Mouse (Mus musculus) heart, embryonic 15.5 days (tissue): Measurements from ENCODE around the gene Grk6. TPM values are rescaled to one million over a fixed set of nuclear protein-coding genes. Genes with fewer than 3 reads are reported as not detected.

Source experiments
- ATAC-seq: fragments of 200-750 bp; cut with Nextera tagmentation; replicated peaks from 2 replicates; pipeline ENCODE4 v1.8.0; 2017; ENCODE audit warnings: low read depth, moderate TSS enrichment; ENCODE audit not compliant: insufficient number of reproducible peaks, insufficient read depth, low FRiP score
- H3K27ac ChIP-seq: fragments of 300-500 bp; sonication (generic); 2 replicates; pipeline ENCODE4 v1.5.1; 2015; ENCODE audit warnings: mild to moderate bottlenecking, inconsistent platforms
- H3K27me3 ChIP-seq: fragments of 300-500 bp; sonication (generic); 2 replicates; pipeline ENCODE4 v1.6.1; 2015; ENCODE audit warnings: inconsistent platforms
- H3K36me3 ChIP-seq: fragments of 300-500 bp; sonication (generic); 2 replicates; pipeline ENCODE4 v1.6.1; 2015; ENCODE audit warnings: mild to moderate bottlenecking, inconsistent platforms
- H3K4me1 ChIP-seq: fragments of 300-500 bp; sonication (generic); replicated peaks from 2 replicates; pipeline ENCODE4 v1.6.1; 2015; ENCODE audit warnings: inconsistent platforms
- H3K4me2 ChIP-seq: fragments of 300-500 bp; sonication (generic); 2 replicates; pipeline ENCODE4 v1.6.1; 2015; ENCODE audit warnings: inconsistent platforms, mild to moderate bottlenecking, moderate library complexity
- H3K4me3 ChIP-seq: fragments of 300-500 bp; sonication (generic); 2 replicates; pipeline ENCODE4 v1.5.1; 2015; ENCODE audit warnings: mild to moderate bottlenecking, inconsistent platforms
- H3K9ac ChIP-seq: fragments of 300-500 bp; sonication (generic); 2 replicates; pipeline ENCODE4 v1.6.1; 2015; ENCODE audit warnings: mild to moderate bottlenecking, inconsistent platforms
- H3K9me3 ChIP-seq: fragments of 300-500 bp; sonication (generic); replicated peaks from 2 replicates; pipeline ENCODE4 v1.6.1; 2016; ENCODE audit warnings: inconsistent platforms
- WGBS: fragments of 180-500 bp; shearing (Covaris S2); methylation state at CpG from one replicate; pipeline ENCODE4 v1.1.7; 2015; ENCODE audit warnings: mixed read lengths; 5-methylcytosine and 5-hydroxymethylcytosine counted together
- polyA plus RNA-seq: library from polyadenylated mRNA; unstranded; fragments of >200 nt; fragmentation: Nextera tagmentation; extraction: Ambion mirVana; gene quantifications from 2 replicates; pipeline ENCODE4 v1.2.1, GENCODE M21; 2015

Grk6 gene
- polyA plus RNA-seq, 1 experiment from 2014 or later, result 15.5 TPM

- Histone ChIP-seq H3K4me3 (no peak overlapping the region), H3K36me3 (peaks cover 17% of the 10 kb centered on the region), H3K4me1 (peaks cover 29% of the 10 kb centered on the region), H3K27ac (0 out of 2 replicates have a peak overlapping the region, but pooled peaks have one; percentile 12), H3K9ac (no peak overlapping the region), H3K4me2 (peak overlapping the region; percentile 33), H3K9me3 (no peaks in the 10 kb centered on the region), H3K27me3 (peaks cover 70% of the 10 kb centered on the region)
- ATAC-seq, result peak; percentile 91
- WGBS, result 5% methylated on average over 18 of the region's 18 CpGs
Measured at GRCm38 (mm10) chr13:55494883-55495621, 50.2 kb downstream of the Grk6 start.

DNA sequence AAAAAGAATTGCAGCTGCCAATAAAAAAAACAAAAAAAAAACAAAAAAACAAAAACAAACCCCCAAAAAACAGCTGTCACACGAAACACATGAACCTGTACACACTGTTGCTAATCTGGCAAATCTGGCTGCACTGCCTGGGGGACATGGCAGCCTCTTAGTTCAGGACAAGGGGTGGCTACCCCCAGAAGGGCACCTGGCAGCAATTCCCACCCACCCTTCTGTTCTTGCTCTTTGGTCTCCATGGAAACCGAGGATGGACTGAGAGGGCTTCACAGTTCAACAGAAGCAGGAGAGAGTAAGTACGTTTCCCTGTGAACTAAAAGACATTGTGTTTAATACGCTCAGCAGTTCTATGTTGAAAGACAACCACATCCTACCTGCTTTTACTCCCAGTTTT, 50.8 kb downstream of the Grk6 start:
- ATAC-seq, result no peak
- Histone ChIP-seq H3K4me3 (no peak overlapping the region), H3K27ac (no peak overlapping the region), H3K9me3 (no peaks in the 10 kb centered on the region), H3K36me3 (peaks cover 23% of the 10 kb centered on the region), H3K27me3 (peaks cover 67% of the 10 kb centered on the region), H3K4me1 (peaks cover 29% of the 10 kb centered on the region), H3K9ac (no peak overlapping the region), H3K4me2 (0 out of 2 replicates have a peak overlapping the region, but pooled peaks have one; percentile 1)
- 42% methylated on average over 4 of the region's 4 CpGs for WGBS

DNA sequence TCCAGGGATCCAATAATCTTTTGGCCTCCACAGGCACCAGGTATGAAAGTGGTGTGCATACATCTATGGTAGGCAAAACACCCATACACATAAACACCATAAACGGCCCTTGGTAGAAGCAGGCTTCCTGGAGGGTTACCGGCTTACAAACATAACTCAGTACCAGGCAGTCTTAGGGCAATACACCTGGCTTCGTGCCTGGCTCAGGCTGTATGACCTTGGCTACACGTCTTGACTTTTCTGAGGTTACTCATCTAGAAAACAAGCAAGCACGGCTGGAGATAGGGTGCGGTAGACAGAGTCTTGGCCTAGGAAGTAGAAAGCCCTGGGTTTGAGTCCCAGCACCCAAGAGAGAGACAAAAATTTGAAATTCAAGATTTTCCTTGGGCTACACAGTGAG, 51.8 kb downstream of the Grk6 start:
- 76% methylated on average over 6 of the region's 6 CpGs for WGBS
- no peak for ATAC-seq
- no peaks in the 10 kb centered on the region for H3K9me3 ChIP-seq
- H3K27me3 ChIP-seq, result peaks cover 57% of the 10 kb centered on the region
- no peak overlapping the region for H3K4me2 ChIP-seq
- no peak overlapping the region for H3K4me3 ChIP-seq
- H3K27ac ChIP-seq, result no peak overlapping the region
- peaks cover 32% of the 10 kb centered on the region for H3K36me3 ChIP-seq
- peaks cover 29% of the 10 kb centered on the region for H3K4me1 ChIP-seq
- no peak overlapping the region for H3K9ac ChIP-seq

- WGBS, result 80% methylated on average over 11 of the region's 11 CpGs
- Histone ChIP-seq H3K27me3 (peaks cover 40% of the 10 kb centered on the region), H3K9ac (no peak overlapping the region), H3K9me3 (no peaks in the 10 kb centered on the region), H3K4me1 (peaks cover 32% of the 10 kb centered on the region), H3K36me3 (peaks cover 54% of the 10 kb centered on the region), H3K4me3 (no peak overlapping the region), H3K4me2 (no peak overlapping the region), H3K27ac (no peak overlapping the region)
- no peak for ATAC-seq
Measured at GRCm38 (mm10) chr13:55498906-55499305, 54.0 kb downstream of the Grk6 start.

- ATAC-seq, result no peak
- no peak overlapping the region for H3K4me2 ChIP-seq
- no peak overlapping the region for H3K27ac ChIP-seq
- no peak overlapping the region for H3K9ac ChIP-seq
- no peak overlapping the region for H3K4me3 ChIP-seq
- peaks cover 16% of the 10 kb centered on the region for H3K4me1 ChIP-seq
- H3K9me3 ChIP-seq, result no peaks in the 10 kb centered on the region
- H3K27me3 ChIP-seq, result peaks cover 33% of the 10 kb centered on the region
- WGBS, result 77% methylated on average over 10 of the region's 10 CpGs
- H3K36me3 ChIP-seq, result peaks cover 64% of the 10 kb centered on the region
Measured at GRCm38 (mm10) chr13:55500575-55500974, 55.7 kb downstream of the Grk6 start.

DNA sequence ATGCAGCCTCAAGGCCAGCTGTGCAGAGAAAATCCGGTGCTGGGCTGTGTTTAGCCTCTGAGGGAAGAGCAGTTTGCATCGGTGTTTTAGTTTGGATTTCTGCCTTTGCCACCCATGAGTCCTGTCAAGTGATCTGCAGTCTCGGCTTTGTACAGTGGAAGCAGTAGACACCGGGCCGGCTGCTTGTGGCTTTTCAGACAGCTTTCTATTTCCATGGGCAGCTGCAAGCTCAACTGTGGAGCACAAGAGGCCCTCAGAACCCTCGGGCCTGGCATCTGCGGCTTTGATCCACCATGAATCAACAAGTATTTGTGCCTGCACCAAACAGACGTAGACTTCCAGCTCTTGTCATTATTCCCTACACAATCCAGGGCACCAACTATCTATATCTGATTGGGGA, 57.5 kb downstream of the Grk6 start:
- Histone ChIP-seq H3K4me3 (no peak overlapping the region), H3K9me3 (no peaks in the 10 kb centered on the region), H3K9ac (no peak overlapping the region), H3K4me1 (peaks cover 5% of the 10 kb centered on the region), H3K27ac (no peak overlapping the region), H3K27me3 (peaks cover 27% of the 10 kb centered on the region), H3K36me3 (peaks cover 82% of the 10 kb centered on the region), H3K4me2 (no peak overlapping the region)
- WGBS, result 86% methylated on average over 8 of the region's 8 CpGs
- no peak for ATAC-seq

- Histone ChIP-seq H3K4me1 (peaks cover 23% of the 10 kb centered on the region), H3K27ac (no peak overlapping the region), H3K9me3 (no peaks in the 10 kb centered on the region), H3K9ac (no peak overlapping the region), H3K36me3 (peaks cover 87% of the 10 kb centered on the region), H3K27me3 (peaks cover 9% of the 10 kb centered on the region; the same call in 1 of the 2 replicates), H3K4me3 (no peak overlapping the region), H3K4me2 (no peak overlapping the region)
- WGBS, result 78% methylated on average over 5 of the region's 5 CpGs
- ATAC-seq, result no peak
Measured at GRCm38 (mm10) chr13:55504390-55504789, 59.5 kb downstream of the Grk6 start.

DNA sequence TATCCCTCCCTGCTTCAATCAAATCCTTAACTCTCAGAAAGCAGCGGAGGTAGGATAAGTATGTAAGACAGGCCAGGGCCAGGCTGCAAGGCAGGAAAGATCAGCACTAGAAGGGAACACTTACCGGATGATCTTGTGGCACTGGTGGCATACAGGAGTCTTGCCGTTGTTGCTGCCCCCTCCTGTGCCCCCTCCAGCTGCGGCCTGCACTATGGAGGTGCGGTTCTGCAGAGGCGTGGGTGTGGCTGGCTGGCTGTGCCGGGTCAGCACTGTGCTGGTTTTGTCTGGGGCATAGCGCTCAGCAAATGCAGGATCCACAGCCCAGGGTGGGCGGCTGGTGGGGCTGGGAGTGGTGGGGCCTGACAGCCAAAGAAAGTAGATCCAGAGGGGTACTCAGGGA, 60.9 kb downstream of the Grk6 start:
- peaks cover 37% of the 10 kb centered on the region for H3K4me1 ChIP-seq
- 0 out of 2 replicates have a peak, but pooled peaks cover 3% of the 10 kb centered on the region for H3K27me3 ChIP-seq
- no peak overlapping the region for H3K27ac ChIP-seq
- H3K36me3 ChIP-seq, result peaks cover 79% of the 10 kb centered on the region
- H3K4me2 ChIP-seq, result no peak overlapping the region
- ATAC-seq, result no peak
- no peak overlapping the region for H3K9ac ChIP-seq
- 96% methylated on average over 9 of the region's 9 CpGs for WGBS
- no peak overlapping the region for H3K4me3 ChIP-seq
- H3K9me3 ChIP-seq, result no peaks in the 10 kb centered on the region

DNA sequence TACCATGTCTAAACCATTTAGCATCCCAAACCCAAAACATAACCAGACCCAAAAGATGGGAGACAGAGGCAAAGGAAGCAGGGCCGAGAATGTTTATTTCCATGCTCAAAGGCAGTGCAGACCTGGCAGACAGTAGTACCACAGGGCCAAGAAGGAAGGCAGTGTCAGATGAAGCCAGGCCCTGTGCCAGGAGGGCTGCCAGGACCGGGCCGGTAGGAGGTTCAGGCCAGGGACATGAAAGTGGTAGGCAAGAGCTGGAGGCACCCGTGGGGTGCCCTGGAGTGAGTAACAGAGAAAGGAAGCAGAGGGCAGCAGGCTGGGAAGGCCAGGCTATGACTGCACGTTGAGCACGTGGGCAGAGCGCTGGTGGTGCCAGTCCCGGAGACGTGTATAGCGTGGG, 61.8 kb downstream of the Grk6 start:
- H3K9ac ChIP-seq, result no peak overlapping the region

DNA sequence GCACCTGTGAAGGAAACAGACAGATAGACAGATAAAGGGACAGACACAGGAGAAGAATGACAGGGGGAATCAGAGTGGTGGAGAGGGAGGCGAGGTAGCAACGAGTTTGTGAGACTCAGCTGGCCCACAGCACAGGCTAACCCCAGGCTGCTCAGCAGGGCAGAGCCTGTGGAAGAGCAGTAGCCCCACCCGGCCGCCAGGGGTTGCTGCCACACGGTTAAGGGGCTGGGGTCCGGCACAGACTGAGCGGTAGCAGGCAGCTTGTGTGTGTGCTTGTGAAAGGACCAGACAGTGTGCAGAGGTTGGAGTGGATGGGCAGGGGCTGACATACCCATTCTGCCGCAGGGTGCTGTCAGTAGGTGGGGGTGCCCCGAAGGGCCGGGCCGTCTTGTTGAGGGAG, 63.0 kb downstream of the Grk6 start:
- H3K9me3 ChIP-seq, result no peaks in the 10 kb centered on the region
- H3K27me3 ChIP-seq, result no peaks in the 10 kb centered on the region
- ATAC-seq, result no peak
- 67% methylated on average over 11 of the region's 11 CpGs for WGBS
- H3K4me3 ChIP-seq, result no peak overlapping the region
- H3K27ac ChIP-seq, result no peak overlapping the region
- no peak overlapping the region for H3K4me2 ChIP-seq
- peaks cover 59% of the 10 kb centered on the region for H3K36me3 ChIP-seq
- no peak overlapping the region for H3K9ac ChIP-seq
- peaks cover 54% of the 10 kb centered on the region for H3K4me1 ChIP-seq

More for the DNA sequence above, 61.8 kb downstream of the Grk6 start:
- WGBS, result 86% methylated on average over 10 of the region's 10 CpGs
- no peak for ATAC-seq
- Histone ChIP-seq H3K4me3 (no peak overlapping the region), H3K36me3 (peaks cover 70% of the 10 kb centered on the region), H3K9me3 (no peaks in the 10 kb centered on the region), H3K27me3 (0 out of 2 replicates have a peak, but pooled peaks cover 3% of the 10 kb centered on the region), H3K4me2 (no peak overlapping the region), H3K27ac (no peak overlapping the region), H3K4me1 (peaks cover 46% of the 10 kb centered on the region)

- no peak for ATAC-seq
- no peak overlapping the region for H3K9ac ChIP-seq
- H3K9me3 ChIP-seq, result no peaks in the 10 kb centered on the region
- H3K36me3 ChIP-seq, result peaks cover 53% of the 10 kb centered on the region
- H3K4me1 ChIP-seq, result peaks cover 52% of the 10 kb centered on the region
- H3K4me3 ChIP-seq, result no peak overlapping the region
- 89% methylated on average over 10 of the region's 10 CpGs for WGBS
- no peak overlapping the region for H3K27ac ChIP-seq
- no peaks in the 10 kb centered on the region for H3K27me3 ChIP-seq
- H3K4me2 ChIP-seq, result no peak overlapping the region
Measured at GRCm38 (mm10) chr13:55508531-55508930, 63.7 kb downstream of the Grk6 start.

- Histone ChIP-seq H3K27ac (peak overlapping the region; percentile 97), H3K4me3 (peak overlapping the region; percentile 88; the same call in 1 of the 2 replicates), H3K4me2 (peak overlapping the region; percentile 90), H3K27me3 (peaks cover 16% of the 10 kb centered on the region), H3K9me3 (no peaks in the 10 kb centered on the region), H3K9ac (peak overlapping the region; percentile 96; the same call in 1 of the 2 replicates), H3K4me1 (peaks cover 56% of the 10 kb centered on the region), H3K36me3 (peaks cover 42% of the 10 kb centered on the region)
- 29% methylated on average over 3 of the region's 3 CpGs for whole genome bisulfite sequencing
- ATAC-seq, result no peak
Measured at GRCm38 (mm10) chr13:55510332-55510667, 65.4 kb downstream of the Grk6 start.
